Mouse (Mus musculus) A20 (cell line): ENCODE measurements around the gene Ralgapa2.

Experiments used
- DNase-seq: peaks from one replicate; pipeline ENCODE4 v3.0.0-alpha.2; 2011; ENCODE audit warnings: low read depth, low spot score

Gene Ralgapa2

GRCm38 (mm10) chr2:146309413-146309812 lies 202.7 kb downstream of the Ralgapa2 start:
- no peak for DNase-seq

- no peak for DNase-seq
Measured at GRCm38 (mm10) chr2:146307060-146307459, 205.1 kb downstream of the Ralgapa2 start.

GRCm38 (mm10) chr2:146302094-146302699 lies 209.9 kb downstream of the Ralgapa2 start:
- DNase-seq, result peak; percentile 49

DNA sequence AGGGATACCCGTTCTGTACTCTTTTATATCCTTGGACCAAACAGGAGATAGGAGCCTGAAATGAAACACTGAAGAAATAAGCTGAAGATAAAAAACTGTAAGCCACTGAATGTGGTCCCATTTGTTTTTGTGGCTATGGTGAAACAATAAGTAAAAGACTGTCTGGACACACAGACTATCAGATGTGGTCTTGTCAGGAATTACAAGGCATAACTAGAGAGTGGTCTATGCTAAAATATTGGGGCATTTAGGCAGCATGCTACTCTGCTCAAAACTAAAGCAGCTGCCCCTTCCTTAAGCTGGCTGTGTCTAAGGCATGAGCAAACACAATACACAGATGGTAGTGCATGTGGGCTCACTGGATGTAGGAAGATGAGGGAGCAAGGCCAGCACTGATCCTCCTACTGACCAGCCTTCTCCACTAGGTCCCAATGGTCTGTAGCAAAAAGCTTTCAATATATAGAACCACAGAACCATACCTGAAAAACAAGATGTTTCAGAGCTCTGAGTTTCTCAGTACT lies 211.6 kb downstream of the Ralgapa2 start:
- DNase-seq, result no peak

- DNase-seq, result no peak
Measured at GRCm38 (mm10) chr2:146299841-146300460, 212.2 kb downstream of the Ralgapa2 start.

DNA sequence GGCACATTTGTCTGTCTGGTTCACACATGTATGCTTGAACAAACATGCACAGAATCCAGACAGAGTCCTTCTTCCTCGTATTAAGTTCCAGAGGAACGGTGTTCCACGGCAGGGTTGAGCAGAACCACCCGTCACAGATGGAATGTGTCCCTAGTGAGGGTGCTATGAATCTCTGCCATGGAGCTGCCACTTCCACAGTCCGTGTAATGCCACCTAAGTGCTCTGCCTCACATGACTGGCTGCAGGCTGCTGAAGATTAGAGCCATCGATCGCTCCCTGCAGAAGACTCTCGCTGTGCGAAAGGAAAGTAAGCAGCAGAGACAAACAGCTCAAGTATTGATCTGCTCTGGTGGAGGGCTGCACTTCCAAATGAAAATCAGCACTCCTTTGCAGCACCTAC lies 218.6 kb downstream of the Ralgapa2 start:
- DNase-seq, result no peak

DNA sequence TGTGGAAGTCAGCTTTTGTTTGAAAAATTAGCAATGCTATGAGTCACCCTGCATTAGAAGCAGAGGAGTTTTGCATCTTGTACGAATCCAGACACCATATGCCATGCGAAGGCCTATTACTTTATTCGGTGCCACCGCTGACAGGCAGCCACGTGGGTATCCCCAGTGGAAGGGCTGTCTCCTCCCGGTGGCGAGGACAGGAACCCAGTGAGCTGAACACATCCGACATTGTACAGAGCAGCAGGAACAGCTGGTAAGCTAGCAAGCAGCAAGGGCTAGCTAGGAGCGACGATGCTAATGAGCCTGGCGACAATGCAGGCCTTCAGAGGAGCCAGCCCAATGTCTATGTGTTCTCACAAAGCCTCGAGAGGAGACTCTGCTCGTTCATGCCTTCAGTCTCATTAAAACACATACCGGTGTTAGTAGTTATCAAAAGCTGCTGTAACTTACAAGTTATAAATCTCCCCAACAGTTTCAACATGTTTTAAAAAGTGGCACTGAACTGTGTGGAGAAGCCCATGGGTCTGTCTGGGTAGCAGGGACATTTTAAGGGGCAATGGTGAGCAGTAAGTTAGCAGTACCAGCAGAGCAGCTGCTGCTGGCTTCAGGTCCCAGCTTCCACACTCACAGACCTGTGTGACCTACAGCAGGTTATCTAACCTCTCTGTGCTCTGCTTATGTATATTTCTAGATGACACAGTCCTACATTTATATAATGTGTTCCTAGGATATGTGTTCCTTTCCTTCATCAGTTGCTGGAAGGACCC lies 221.1 kb downstream of the Ralgapa2 start:
- DNase-seq, result no peak

- no peak for DNase-seq
Measured at GRCm38 (mm10) chr2:146290366-146290765, 221.8 kb downstream of the Ralgapa2 start.

DNA sequence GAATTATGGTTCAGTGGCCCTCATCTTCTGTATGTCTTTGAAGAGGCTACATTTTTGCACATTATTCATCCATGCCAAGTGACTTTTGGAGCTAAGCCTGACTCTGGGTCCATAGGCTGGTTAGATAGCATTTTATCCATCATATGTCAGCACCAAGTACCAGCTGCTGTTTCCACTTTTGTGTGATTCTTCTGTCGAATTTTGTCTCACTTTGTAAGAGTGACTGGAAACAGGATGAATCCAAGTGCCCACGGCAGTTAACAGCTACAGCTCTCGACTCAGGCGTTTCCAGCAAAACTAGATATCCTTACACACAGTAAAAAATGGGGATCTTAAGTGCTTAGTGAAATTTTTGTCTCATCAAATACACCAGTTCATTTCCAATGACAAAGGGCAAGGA lies 222.8 kb downstream of the Ralgapa2 start:
- no peak for DNase-seq

- DNase-seq, result no peak
Measured at GRCm38 (mm10) chr2:146288326-146288725, 223.8 kb downstream of the Ralgapa2 start.

- no peak for DNase-seq
Measured at GRCm38 (mm10) chr2:146287531-146287930, 224.6 kb downstream of the Ralgapa2 start.

- no peak for DNase-seq
Measured at GRCm38 (mm10) chr2:146281346-146281745, 230.8 kb downstream of the Ralgapa2 start.

- DNase-seq, result no peak
Measured at GRCm38 (mm10) chr2:146280921-146281274, 231.2 kb downstream of the Ralgapa2 start.

- DNase-seq, result no peak
Measured at GRCm38 (mm10) chr2:146280221-146280920, 231.8 kb downstream of the Ralgapa2 start.

DNA sequence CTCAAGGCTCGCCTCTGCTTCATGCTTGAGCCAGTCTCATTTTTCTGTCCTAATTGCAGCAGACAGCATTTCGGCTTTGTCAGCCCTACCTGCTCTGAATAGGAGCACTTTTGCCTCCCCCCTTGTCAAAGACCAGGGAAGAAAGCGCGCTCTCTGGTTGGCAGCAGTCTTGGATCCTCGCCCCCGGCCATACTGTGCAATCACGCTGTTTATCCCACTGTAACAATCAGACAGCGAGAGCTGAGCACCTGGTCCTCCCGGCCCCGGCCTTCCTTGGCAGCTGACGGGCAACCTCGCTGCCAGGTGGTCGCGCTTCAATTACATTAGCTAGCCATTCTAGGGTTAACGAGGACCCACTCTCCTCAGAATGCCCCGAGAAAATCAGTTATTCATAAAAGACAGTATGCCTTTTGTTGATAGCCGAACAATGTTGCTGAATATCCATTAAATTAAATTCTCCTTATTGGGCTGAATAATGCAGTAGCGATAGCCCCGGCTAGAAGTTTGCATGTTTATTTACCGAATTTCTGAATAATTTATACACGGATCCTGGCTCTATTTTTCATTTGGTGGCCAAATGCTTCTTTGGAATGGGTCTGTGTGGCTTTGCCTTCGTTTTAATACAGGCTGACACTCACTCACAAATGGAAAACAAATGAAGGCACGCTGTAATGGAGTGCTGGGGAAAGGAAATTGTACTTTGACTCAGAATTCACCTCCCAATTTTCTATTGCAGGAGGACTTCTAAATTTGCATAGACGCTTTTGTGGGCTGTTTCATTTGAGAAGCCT lies 232.5 kb downstream of the Ralgapa2 start:
- DNase-seq, result no peak

DNA sequence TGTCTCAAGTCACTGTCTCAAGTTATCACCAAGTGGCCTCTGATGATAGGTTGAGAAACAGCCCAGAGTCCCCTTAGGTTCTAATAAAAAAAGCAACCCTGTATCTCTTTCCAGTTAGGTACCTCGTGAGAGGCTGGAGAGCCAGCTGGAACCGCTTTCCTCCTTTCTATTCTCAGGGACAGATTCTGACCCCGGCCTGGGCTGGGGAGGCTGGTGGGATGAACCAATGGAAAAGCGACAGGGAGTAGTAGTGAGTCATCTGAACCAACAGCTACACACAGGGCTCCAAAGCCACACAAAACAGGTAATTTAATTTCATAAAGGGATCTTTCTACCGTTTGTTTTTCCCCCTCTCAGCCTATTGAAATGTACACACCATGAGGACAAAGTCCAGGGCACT lies 233.8 kb downstream of the Ralgapa2 start:
- DNase-seq, result no peak

DNA sequence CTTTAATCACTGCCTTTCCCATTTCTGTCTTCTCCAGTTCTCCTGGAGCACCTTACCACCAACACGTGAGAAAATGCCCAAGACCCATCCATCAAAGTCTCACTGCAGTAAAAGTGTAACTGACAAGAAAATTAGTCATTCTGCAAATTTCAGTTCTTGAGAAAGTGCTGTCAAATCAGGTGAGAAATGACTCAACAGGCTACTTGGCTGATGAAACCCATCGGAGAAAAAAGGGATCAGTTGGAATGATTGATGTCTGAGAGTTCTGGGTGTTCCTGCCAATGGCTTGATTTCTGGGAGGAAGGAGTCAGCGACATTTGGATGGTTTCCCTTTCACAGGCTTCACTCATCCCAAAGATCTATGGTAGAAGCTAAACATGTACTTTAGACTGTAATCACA lies 245.6 kb downstream of the Ralgapa2 start:
- DNase-seq, result peak; percentile 61

GRCm38 (mm10) chr2:146265045-146265444 lies 247.1 kb downstream of the Ralgapa2 start:
- peak; percentile 94 for DNase-seq

DNA sequence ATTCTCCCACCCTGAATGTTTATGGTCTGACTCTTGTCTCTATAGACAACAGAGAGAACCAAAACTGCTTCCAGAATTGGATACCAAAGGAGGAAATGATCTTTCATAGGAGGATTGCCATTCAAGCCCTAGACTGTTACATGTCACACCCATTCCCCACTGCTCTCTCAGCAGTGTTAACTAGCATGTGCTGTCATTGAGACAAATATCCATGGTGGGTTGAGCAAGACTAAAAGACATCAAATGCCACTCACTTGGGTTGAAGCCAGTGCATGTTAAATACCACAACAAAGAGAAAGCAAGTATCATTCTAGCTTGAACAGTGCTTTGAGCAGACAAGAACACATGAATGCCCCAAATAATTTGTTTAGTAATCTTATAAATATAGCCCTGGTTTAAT lies 249.2 kb downstream of the Ralgapa2 start:
- peak; percentile 51 for DNase-seq

GRCm38 (mm10) chr2:146262215-146262614 lies 249.9 kb downstream of the Ralgapa2 start:
- peak; percentile 65 for DNase-seq

DNA sequence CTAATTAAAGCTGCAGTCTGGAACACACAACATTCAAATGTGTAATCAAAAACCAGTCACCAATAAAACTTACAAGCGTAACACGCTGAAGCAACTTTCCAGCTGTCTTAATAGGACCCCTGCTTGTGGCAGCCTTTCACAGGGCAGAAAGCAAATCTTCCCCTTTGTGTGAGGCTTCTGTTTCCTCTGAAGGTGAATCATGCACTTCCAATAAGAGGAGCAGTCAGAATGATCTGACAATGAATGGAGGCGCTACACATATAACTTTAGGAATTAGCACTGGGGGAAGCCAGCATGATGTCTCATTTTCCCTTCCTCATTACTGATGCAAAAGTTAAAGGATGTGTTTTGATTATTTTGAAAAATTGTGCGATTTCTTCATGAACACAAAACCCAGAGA lies 251.0 kb downstream of the Ralgapa2 start:
- DNase-seq, result no peak
